Mouse (Mus musculus): ENCODE results near the gene Gm8909. TPM values are rescaled to one million over a fixed set of nuclear protein-coding genes. Genes with fewer than 3 reads are reported as not detected.
"Not testable (repeated sequence)": the region's sequence is repeated elsewhere in the genome, so short reads cannot be mapped to it uniquely, and the experiment has no call there.

The Gm8909 gene
- polyA plus RNA-seq, 1 experiment, result 0.21 TPM

DNA sequence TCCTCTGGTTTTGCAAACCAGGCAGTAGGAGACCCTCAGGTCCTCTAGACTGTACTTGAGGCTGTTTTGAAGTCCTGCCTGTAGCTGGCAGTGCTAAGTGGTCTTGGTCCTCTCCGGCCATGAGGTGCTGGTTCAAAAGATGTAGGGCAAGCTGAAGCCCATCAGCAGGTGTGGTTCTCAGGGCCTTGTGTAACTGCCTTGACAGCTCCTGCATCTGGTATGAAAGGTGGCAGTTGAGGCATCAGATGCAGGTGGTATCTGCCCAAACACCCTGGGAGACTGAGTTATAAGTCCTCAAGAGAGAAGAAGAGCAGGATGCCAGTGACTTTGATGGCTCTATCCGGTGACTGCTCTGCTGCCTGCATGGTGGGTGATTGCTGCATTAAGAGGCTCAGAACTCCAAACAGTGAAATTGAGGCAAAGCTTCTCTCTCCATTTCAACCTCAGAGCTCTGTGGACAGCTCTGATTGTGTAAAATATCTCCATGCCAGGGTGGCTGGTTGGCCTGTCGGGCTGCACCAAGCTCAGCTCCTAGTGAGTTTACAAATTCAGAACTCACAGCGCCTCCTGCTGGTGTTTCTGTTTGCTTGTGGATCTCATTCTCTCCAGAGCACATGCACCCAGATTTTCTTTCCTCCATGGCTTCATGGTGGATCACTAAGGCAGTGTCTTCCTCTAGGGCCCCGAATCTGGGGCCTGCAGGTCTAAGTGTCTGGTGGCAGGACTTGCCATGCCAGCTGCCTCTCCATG, 36.6 kb downstream of the Gm8909 start:
- Histone ChIP-seq H3K27ac (ENCODE audit: control insufficient read depth, insufficient read depth, low read depth, low read length) (no peak overlapping the region), H3K4me1 (ENCODE audit: control insufficient read depth, insufficient read depth, low read length) (no peaks in the 10 kb centered on the region), H3K27me3 (ENCODE audit: control insufficient read depth, insufficient read depth, low read length) (no peaks in the 10 kb centered on the region), H3K4me3 (ENCODE audit: control insufficient read depth, low read depth, low read length) (no peak overlapping the region), H3K36me3 (ENCODE audit: control insufficient read depth, insufficient read depth, low read length) (no peaks in the 10 kb centered on the region)
- TF ChIP-seq POLR2A (IDR thresholded peaks at IDR 0.05; ENCODE audit: control insufficient read depth, low read depth, low read length) (no peak), CTCF (IDR thresholded peaks at IDR 0.05; ENCODE audit: control insufficient read depth, insufficient read depth, insufficient replicate concordance, low read depth, low read length) (no peak)

DNA sequence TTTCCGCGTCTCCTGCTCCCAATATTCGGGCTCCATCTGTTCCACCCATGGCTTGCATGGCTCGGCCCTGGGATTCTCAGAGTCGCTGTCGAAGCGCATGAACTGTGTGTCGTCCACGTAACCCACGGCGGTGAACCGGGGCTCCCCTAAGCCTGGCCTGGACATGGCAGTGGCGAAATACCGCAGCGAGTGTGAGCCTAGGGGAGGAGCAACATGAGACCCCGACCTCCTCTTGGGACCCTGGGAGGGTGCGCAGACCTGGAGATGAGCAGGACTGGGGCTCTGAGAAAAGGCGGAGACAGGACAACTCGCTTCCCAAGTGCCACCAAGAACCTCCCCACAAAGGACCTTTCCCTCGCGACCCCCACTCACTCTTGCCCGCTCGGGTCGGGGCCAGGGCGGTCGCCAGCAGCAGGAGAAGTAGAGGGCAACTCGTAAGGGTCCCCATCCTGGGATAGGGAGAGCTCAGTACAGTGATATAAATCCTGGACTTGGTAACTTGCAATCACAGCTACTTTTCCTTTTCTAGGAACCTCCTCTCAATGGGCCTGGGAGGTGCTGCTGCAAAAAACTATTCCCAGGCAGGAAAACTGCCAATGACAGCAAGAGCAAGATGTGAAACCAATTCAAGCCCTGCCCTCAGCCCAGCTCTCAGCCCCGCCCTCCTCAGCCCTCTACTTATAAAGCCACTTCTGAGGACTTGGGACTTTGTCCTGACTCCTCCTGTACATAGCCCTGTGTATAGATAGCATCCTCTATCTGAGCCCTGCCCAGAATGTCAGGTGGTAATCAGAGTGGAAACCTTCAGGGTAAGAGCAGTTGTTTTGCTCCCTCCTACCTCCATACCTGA, 39.1 kb downstream of the Gm8909 start, which contains the start of gene Gm7030:
Gm7030 (minus strand) TSS at position 458 of the 850 bp plus-strand sequence.
- H3K27ac ChIP-seq (ENCODE audit: control insufficient read depth, insufficient read depth, low read depth, low read length); H3K4me1 ChIP-seq (ENCODE audit: control insufficient read depth, insufficient read depth, low read length); H3K36me3 ChIP-seq (ENCODE audit: control insufficient read depth, insufficient read depth, low read length); H3K4me3 ChIP-seq (ENCODE audit: control insufficient read depth, low read depth, low read length); H3K27me3 ChIP-seq (ENCODE audit: control insufficient read depth, insufficient read depth, low read length): not testable (repeated sequence)

DNA sequence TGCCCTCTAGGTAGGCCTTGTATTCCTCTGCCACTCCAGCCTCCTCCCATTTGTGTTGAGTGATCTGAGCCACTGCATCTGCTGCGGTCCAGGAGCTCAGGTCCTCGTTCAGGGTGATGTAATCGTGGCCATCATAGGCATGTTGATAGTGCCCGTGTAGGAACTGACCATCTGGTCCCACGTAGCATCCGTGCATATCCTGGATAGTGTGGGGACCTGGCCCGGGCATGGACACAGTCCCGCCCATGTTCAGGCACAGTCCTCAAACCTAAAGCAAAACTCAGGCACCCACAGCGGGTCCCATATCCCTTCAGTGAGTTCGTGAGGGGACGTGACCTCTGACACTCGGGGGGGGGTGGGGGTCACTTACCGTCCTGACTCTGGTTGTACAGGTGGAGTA, 39.8 kb downstream of the Gm8909 start:
- H3K4me3 ChIP-seq (ENCODE audit: control insufficient read depth, low read depth, low read length); H3K36me3 ChIP-seq (ENCODE audit: control insufficient read depth, insufficient read depth, low read length); H3K4me1 ChIP-seq (ENCODE audit: control insufficient read depth, insufficient read depth, low read length); H3K27me3 ChIP-seq (ENCODE audit: control insufficient read depth, insufficient read depth, low read length); H3K27ac ChIP-seq (ENCODE audit: control insufficient read depth, insufficient read depth, low read depth, low read length): not testable (repeated sequence)

DNA sequence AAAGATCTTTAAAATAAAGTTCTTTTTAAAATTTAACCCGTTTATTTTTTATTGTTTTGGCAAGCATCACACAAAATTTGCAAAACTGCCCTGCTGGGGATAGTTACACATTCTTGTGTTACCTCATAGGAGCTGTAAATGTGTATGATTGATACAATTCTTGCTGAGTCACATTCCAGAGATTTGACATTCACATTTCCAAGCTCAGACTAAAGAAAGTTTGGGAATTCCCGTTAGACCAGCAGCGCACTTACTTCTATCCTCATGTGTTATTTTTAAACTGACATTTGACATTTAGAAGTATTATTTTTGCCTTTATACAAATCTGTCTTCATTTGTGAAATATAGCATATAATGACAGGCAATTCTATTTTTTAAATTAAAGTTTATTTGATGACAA, 44.2 kb downstream of the Gm8909 start:
- H3K36me3 ChIP-seq (ENCODE audit: control insufficient read depth, insufficient read depth, low read length); H3K4me1 ChIP-seq (ENCODE audit: control insufficient read depth, insufficient read depth, low read length); H3K27me3 ChIP-seq (ENCODE audit: control insufficient read depth, insufficient read depth, low read length); H3K27ac ChIP-seq (ENCODE audit: control insufficient read depth, insufficient read depth, low read depth, low read length); H3K4me3 ChIP-seq (ENCODE audit: control insufficient read depth, low read depth, low read length): not testable (repeated sequence)

DNA sequence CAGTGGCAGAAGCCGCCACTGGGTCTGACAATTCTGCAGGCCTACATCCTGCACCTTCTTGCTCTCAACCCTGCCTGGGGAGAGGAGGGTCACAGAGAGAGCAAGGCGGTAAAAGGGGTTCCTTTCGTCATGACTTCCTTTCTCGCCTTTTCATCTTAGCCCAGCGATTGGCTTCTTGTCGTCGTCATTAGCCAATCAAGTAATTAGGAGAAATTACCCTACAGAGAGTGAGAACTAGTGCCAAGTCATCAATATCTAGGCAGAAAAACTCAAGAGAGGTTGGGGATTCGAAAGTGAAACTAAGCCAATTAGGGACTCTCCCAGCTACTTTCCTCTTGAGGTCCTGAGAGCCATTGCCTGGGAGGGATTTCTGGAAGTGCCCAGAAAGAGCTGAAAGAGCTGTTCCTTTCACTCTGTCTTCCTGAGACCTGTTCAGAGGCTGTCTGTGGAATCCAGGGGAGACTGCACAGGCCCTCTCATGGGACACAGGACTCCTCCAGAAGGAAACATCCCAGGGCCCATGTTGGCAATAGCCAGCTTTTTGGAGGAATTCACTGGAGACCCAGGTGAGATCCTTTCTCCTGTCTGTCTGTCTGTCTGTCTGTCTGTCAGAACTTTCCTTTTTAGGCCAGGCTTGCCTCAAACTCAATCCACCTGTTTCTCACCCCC, 46.9 kb downstream of the Gm8909 start, which contains the start of gene Gm19684:
Gm19684 (plus strand) TSS at position 327 of the 669 bp plus-strand sequence.
- H3K4me1 ChIP-seq (ENCODE audit: control insufficient read depth, insufficient read depth, low read length); H3K4me3 ChIP-seq (ENCODE audit: control insufficient read depth, low read depth, low read length); H3K36me3 ChIP-seq (ENCODE audit: control insufficient read depth, insufficient read depth, low read length); H3K27me3 ChIP-seq (ENCODE audit: control insufficient read depth, insufficient read depth, low read length); H3K27ac ChIP-seq (ENCODE audit: control insufficient read depth, insufficient read depth, low read depth, low read length): not testable (repeated sequence)

DNA sequence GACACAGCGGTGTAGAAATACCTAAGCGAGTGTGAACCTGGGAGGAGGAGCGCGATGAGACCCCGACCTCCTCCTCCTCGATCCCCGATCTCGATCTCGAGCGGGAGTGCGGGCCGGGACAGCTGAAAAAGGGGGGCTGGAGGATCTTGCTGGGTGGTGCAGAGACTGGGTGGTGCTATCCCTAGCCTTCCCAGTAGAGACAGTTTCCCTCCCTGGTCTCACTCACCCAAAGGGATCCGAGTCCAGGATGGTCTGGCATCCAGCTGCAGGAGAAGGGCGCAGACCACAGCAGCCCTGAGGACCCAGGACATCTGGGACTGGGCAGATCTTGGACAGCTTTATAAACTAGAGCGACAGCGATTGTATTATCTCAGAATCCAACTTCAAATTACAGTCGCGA, 47.5 kb downstream of the Gm8909 start:
- not testable (repeated sequence) for H3K36me3 ChIP-seq (ENCODE audit: control insufficient read depth, insufficient read depth, low read length); H3K27ac ChIP-seq (ENCODE audit: control insufficient read depth, insufficient read depth, low read depth, low read length); H3K27me3 ChIP-seq (ENCODE audit: control insufficient read depth, insufficient read depth, low read length); H3K4me3 ChIP-seq (ENCODE audit: control insufficient read depth, low read depth, low read length); H3K4me1 ChIP-seq (ENCODE audit: control insufficient read depth, insufficient read depth, low read length)

DNA sequence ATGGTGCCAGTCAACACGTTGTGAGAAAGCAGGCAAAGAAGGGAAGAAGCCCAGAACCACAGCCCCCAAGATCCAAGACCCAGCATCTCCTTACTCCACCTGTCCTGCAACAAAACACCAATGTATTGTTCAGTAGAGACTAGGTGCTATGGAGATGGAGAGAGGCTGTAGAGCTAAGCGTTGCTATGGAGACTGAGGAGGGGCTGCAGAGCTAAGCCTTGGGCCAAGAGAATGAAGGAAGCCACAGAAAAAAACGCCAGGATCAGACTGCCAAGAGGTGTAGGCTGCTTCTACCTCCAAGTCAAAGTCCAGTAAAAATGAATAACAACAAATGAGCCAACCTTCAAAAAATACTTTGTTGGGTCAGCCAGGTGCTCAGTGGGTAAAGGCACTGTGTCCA, 51.8 kb downstream of the Gm8909 start:
- H3K27me3 ChIP-seq (ENCODE audit: control insufficient read depth, insufficient read depth, low read length); H3K4me3 ChIP-seq (ENCODE audit: control insufficient read depth, low read depth, low read length); H3K36me3 ChIP-seq (ENCODE audit: control insufficient read depth, insufficient read depth, low read length); H3K27ac ChIP-seq (ENCODE audit: control insufficient read depth, insufficient read depth, low read depth, low read length); H3K4me1 ChIP-seq (ENCODE audit: control insufficient read depth, insufficient read depth, low read length): not testable (repeated sequence)

Other genes starting within 250 kb of the Gm8909 start
- gene Abcf1, start 198.8 kb downstream of the Gm8909 start, polyA plus RNA-seq (2012; rRNA removed), result 122 and 129 TPM in 2 replicates
- gene Gnl1, start 188.7 kb downstream of the Gm8909 start, polyA plus RNA-seq (2012; rRNA removed), result 109 and 114 TPM in 2 replicates
- 35.7 and 38.2 TPM in 2 replicates for gene Prr3, start 188.3 kb downstream of the Gm8909 start, polyA plus RNA-seq (2012; rRNA removed)
- gene H2-T24, start 148.0 kb downstream of the Gm8909 start, polyA plus RNA-seq (2012; rRNA removed), result 0.07 and 0.17 TPM in 2 replicates
- gene H2-T23, start 135.7 kb downstream of the Gm8909 start, polyA plus RNA-seq (2012; rRNA removed), result 2.8 and 4.7 TPM in 2 replicates
- gene H2-T22, start 125.8 kb downstream of the Gm8909 start, polyA plus RNA-seq (2012; rRNA removed), result 1.6 and 2.1 TPM in 2 replicates
- not detected in 2 replicates for gene Gm6034, start 125.6 kb downstream of the Gm8909 start, polyA plus RNA-seq (2012; rRNA removed)
- gene Gm11127, start 110.2 kb downstream of the Gm8909 start, polyA plus RNA-seq (2012; rRNA removed), result 0.22 and 0.29 TPM in 2 replicates
- not detected in 2 replicates for gene Gm19684, start 46.9 kb downstream of the Gm8909 start, polyA plus RNA-seq (2012; rRNA removed)
- gene Gm7030, start 39.1 kb downstream of the Gm8909 start, polyA plus RNA-seq (2012; rRNA removed), result not detected in 2 replicates
- 0.05 TPM in 1 of 2 replicates, not detected in the other for gene H2-T3, start 21.8 kb upstream of the Gm8909 start, polyA plus RNA-seq (2012; rRNA removed)
- 82.5 and 90.8 TPM in 2 replicates for gene Rpp21, start 89.5 kb upstream of the Gm8909 start, polyA plus RNA-seq (2012; rRNA removed)
- 44.3 and 45.4 TPM in 2 replicates for gene Trim39, start 103.7 kb upstream of the Gm8909 start, polyA plus RNA-seq (2012; rRNA removed)
- 0.12 TPM in 1 of 2 replicates, not detected in the other for gene H2-M10.2, start 118.0 kb upstream of the Gm8909 start, polyA plus RNA-seq (2012; rRNA removed)
- not detected in 2 replicates for gene H2-M10.1, start 157.6 kb upstream of the Gm8909 start, polyA plus RNA-seq (2012; rRNA removed)
- gene H2-M10.3, start 199.9 kb upstream of the Gm8909 start, polyA plus RNA-seq (2012; rRNA removed), result 0.12 and 0.16 TPM in 2 replicates